Mouse (Mus musculus) stomach, postnatal 0 days (tissue): ENCODE results near the gene Vipas39.

Experiments
- CTCF ChIP-seq: IDR thresholded peaks from 2 replicates; pipeline ENCODE4 v1.5.1; 2016; ENCODE audit warnings: antibody characterized with exemption, low read depth, mild to moderate bottlenecking, moderate library complexity
- EP300 ChIP-seq: optimal IDR thresholded peaks from 2 replicates; pipeline ENCODE3; 2016; ENCODE audit warnings: antibody characterized with exemption

DNA sequence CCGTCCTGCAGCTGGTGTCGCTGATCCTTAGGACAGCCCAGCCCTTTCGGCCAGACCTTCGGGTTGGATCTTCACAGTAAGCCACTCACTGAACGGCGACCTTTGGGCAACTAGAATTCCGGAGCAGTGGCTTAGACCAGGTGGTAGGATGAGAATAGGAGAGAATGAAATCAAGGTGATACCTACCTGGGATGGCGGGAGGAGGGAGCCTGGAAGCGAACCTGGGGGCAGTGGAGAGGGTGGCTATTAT is 34.3 kb upstream of the Vipas39 start:
- TF ChIP-seq EP300 (no peak), CTCF (no peak)
